Mouse (Mus musculus) heart, embryonic 12.5 days (tissue): ENCODE measurements around the gene Flywch2. TPM values are rescaled to one million over a fixed set of nuclear protein-coding genes. Genes with fewer than 3 reads are reported as not detected.

Experiments
- ATAC-seq: fragments of 200-750 bp; cut with Nextera tagmentation; 2 replicates; pipeline ENCODE4 v1.8.0; 2017; ENCODE audit warnings: moderate TSS enrichment, moderate library complexity; ENCODE audit not compliant: insufficient number of reproducible peaks, low FRiP score
- H3K27ac ChIP-seq: fragments of 300-500 bp; sonication (generic); 2 replicates; pipeline ENCODE4 v1.5.1; 2016; ENCODE audit warnings: mild to moderate bottlenecking, moderate library complexity; ENCODE audit not compliant: poor library complexity, severe bottlenecking
- H3K27me3 ChIP-seq: fragments of 300-500 bp; sonication (generic); replicated peaks from 2 replicates; pipeline ENCODE4 v1.6.1; 2016; ENCODE audit warnings: mild to moderate bottlenecking, moderate library complexity
- H3K36me3 ChIP-seq: fragments of 300-500 bp; sonication (generic); 2 replicates; pipeline ENCODE4 v1.6.1; 2016; ENCODE audit warnings: mild to moderate bottlenecking, moderate library complexity
- H3K4me1 ChIP-seq: fragments of 300-500 bp; sonication (generic); replicated peaks from 2 replicates; pipeline ENCODE4 v1.6.1; 2016; ENCODE audit warnings: mild to moderate bottlenecking
- H3K4me2 ChIP-seq: fragments of 300-500 bp; sonication (generic); 2 replicates; pipeline ENCODE4 v1.6.1; 2016; ENCODE audit warnings: mild to moderate bottlenecking, moderate library complexity
- H3K4me3 ChIP-seq: fragments of 300-500 bp; sonication (generic); 2 replicates; pipeline ENCODE4 v1.5.1; 2016; ENCODE audit warnings: mild to moderate bottlenecking
- H3K9ac ChIP-seq: fragments of 300-500 bp; sonication (generic); 2 replicates; pipeline ENCODE4 v1.6.1; 2016; ENCODE audit warnings: mild to moderate bottlenecking, moderate library complexity
- H3K9me3 ChIP-seq: fragments of 300-500 bp; sonication (generic); replicated peaks from 2 replicates; pipeline ENCODE4 v1.6.1; 2016; ENCODE audit warnings: mild to moderate bottlenecking, moderate library complexity
- WGBS: fragments of 180-500 bp; shearing (Covaris S2); methylation state at CpG from one replicate; pipeline ENCODE4 v1.1.7; 2016; 5-methylcytosine and 5-hydroxymethylcytosine counted together
- polyA plus RNA-seq: library from polyadenylated mRNA; unstranded; fragments of >200 nt; fragmentation: Nextera tagmentation; extraction: Ambion mirVana; gene quantifications from 2 replicates; pipeline ENCODE4 v1.2.1, GENCODE M21; 2016

Flywch2 gene
- polyA plus RNA-seq, 1 experiment from 2014 or later = 6.9 TPM

DNA sequence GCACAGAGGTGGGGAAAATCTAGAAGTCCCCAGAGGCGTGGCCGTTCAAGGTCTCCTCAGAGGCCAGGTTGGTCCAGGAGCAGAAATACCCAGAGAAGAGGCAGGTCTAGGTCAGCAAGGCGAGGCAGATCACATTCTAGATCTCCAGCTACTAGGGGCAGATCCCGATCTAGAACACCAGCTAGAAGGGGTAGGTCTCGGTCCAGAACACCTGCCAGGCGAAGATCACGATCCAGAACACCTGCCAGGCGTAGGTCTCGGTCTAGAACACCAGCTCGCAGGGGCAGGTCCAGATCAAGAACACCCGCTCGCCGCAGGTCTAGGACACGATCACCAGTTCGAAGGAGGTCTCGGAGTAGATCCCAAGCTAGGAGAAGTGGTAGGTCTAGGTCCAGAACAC is 29.8 kb upstream of the Flywch2 start:
- Histone ChIP-seq H3K9ac (no peak overlapping the region), H3K4me1 (no peaks in the 10 kb centered on the region), H3K9me3 (peaks cover 19% of the 10 kb centered on the region), H3K27me3 (no peaks in the 10 kb centered on the region), H3K4me2 (no peak overlapping the region), H3K36me3 (peaks cover 91% of the 10 kb centered on the region), H3K27ac (no peak overlapping the region), H3K4me3 (no peak overlapping the region)
- no peak for ATAC-seq
- WGBS = over 99% methylated on average over 16 of the region's 16 CpGs

DNA sequence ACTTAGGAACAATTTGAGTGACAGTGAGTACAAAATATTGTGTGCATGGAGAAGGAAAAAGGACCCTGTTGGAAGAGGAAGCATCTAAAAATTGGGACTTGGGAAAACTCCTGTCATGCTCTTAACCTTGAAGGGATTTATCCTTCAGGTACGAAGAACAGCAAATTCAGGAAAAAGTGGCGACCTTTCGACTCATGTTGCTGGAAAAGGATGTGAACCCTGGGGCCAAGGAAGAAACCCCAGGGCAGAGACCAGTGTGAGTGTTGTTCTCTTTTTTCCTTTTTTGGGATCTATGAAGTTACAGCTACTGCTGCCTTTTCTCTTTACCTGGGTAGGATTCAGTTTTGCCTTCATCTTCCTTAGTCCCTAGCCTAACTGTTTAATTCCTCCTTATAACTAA is 22.0 kb upstream of the Flywch2 start:
- no peak overlapping the region for H3K27ac ChIP-seq
- H3K9ac ChIP-seq = no peak overlapping the region
- no peaks in the 10 kb centered on the region for H3K9me3 ChIP-seq
- H3K4me3 ChIP-seq = no peak overlapping the region
- no peak overlapping the region for H3K4me2 ChIP-seq
- ATAC-seq = no peak
- peaks cover 59% of the 10 kb centered on the region for H3K36me3 ChIP-seq
- peaks cover 23% of the 10 kb centered on the region for H3K4me1 ChIP-seq
- 89% methylated on average over 3 of the region's 3 CpGs for WGBS
- H3K27me3 ChIP-seq = no peaks in the 10 kb centered on the region

DNA sequence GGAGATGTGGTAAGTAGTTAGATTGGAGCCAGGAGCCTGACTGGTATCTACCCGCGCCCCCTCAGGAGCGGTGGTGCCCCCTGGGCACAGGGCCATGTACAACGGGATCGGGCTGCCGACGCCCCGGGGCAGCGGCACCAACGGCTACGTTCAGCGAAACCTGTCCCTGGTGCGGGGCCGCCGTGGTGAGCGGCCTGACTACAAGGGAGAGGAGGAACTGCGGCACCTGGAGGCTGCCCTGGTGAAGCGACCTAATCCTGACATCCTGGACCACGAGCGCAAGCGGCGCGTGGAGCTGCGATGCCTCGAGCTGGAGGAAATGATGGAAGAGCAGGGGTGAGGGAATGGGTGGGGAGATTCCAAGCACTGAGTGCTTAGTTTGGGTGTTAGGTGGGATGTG is 21.0 kb upstream of the Flywch2 start:
- Histone ChIP-seq H3K9me3 (no peaks in the 10 kb centered on the region), H3K27me3 (no peaks in the 10 kb centered on the region), H3K9ac (no peak overlapping the region), H3K36me3 (peaks cover 50% of the 10 kb centered on the region), H3K27ac (no peak overlapping the region), H3K4me2 (peak overlapping the region; percentile 37), H3K4me1 (peaks cover 23% of the 10 kb centered on the region), H3K4me3 (peak overlapping the region; percentile 1; the same call in 1 of the 2 replicates)
- 76% methylated on average over 25 of the region's 25 CpGs for WGBS
- no peak for ATAC-seq

DNA sequence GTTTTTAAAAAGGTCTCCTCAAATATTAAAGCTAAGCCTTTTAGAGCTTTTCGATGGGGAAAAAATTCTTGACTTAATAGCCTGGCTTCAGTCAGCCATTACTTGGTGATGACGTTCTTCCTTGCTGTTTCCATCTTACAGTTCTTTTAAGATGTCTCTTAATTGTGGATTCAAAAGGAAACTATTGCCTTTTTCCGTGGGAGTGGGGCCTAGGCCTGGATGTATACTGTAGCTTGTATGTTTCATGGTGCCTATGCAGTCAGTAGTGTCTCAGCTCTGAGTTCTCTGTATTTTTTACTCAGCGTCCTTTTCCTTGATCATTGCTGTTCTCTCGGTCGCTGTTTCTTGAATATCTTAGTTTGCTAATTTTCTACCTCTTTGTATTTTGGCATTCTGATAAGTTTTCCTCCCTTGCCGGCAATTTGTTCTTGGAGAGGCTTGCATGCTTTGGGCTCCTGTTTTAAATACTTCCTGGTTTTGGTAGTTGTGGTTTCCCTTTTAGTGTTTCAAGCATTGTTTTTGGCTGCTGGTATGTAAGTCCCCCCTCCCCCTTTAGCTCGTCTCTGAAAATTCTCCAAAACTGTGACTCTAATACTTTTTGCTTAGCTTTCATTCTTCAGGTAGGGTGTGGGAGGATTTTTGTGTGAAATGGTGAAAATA is 18.7 kb upstream of the Flywch2 start:
- peaks cover 29% of the 10 kb centered on the region for H3K36me3 ChIP-seq
- WGBS = 2% methylated on average over 8 of the region's 8 CpGs
- H3K9me3 ChIP-seq = no peaks in the 10 kb centered on the region
- H3K27me3 ChIP-seq = no peaks in the 10 kb centered on the region
- peak overlapping the region; percentile 97 for H3K27ac ChIP-seq
- ATAC-seq = no peak
- H3K4me3 ChIP-seq = peak overlapping the region; percentile 99
- peak overlapping the region; percentile 100 for H3K9ac ChIP-seq
- H3K4me2 ChIP-seq = peak overlapping the region; percentile 92
- H3K4me1 ChIP-seq = peaks cover 23% of the 10 kb centered on the region

DNA sequence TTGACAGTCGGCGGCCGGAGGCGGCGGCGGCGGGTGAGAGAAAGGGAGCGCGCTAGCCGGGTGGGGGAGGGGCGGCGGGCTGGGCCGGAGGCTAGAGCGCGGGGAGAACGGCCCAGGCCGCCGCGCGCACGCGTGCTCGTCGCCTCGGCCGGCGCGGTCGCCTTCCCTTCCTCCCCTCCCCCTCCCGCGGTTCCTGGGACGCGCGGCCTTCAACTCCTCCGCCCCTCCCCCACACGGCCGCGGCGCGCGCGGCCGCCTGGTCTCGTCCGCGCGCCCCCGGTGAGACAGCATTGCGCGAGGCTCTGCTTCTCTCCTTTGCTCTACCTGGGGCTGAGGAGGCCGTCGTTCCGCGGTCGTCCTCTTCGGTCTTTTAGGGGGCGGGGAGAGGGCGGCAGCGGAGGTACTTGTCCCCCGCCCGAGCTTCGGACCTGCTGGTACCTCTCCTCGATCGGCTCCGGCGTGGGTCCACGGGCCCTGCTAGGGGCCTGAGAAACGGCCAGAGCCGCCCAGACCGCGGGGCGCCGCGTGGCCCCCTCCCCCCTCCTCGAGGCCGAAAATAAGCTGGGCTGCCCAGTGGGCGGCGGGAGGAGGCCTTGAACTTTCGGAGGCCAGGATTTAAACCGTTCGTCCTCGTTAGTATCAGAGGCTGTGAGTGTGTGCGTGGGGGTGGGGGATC is 17.6 kb upstream of the Flywch2 start:
- Histone ChIP-seq H3K4me1 (peaks cover 23% of the 10 kb centered on the region), H3K9ac (peak overlapping the region; percentile 100), H3K4me3 (peak overlapping the region; percentile 99), H3K9me3 (no peaks in the 10 kb centered on the region), H3K27ac (peak overlapping the region; percentile 97), H3K27me3 (no peaks in the 10 kb centered on the region), H3K36me3 (peaks cover 18% of the 10 kb centered on the region), H3K4me2 (peak overlapping the region; percentile 92)
- peak; percentile 81 for ATAC-seq
- WGBS = under 1% methylated on average over 55 of the region's 83 CpGs

DNA sequence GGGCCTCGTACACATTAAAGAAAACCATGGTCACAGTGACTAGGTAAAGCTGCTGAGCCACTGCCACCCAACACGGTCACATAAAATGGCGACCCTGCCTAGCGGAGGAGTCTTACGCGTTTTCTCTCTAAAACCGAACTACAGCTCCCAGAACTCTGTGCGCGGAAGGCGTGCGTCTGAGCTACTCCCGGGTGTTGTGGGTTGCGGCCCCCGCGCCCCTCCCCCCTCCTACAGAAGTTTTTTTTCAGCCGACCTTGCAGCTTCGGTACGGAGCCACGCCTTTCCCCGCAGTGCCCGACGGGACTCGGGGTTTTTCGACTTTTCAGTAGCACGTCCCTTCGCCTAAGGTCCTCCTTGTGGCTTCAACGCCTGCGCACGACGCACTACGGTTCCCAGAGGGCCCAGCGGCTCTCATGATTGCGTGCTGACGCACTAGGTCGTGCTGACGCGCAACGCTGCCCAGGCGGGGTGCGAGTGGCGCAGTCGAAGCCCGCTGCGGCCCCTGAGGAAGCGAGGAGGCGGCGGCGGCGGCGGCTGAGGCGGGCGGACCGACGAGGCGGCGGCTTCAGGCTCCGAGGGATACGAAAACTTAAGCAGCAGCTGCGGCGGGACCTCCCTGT is 17.0 kb upstream of the Flywch2 start:
- H3K4me2 ChIP-seq = peak overlapping the region; percentile 92
- H3K9me3 ChIP-seq = no peaks in the 10 kb centered on the region
- peak overlapping the region; percentile 100 for H3K9ac ChIP-seq
- peak overlapping the region; percentile 99 for H3K4me3 ChIP-seq
- H3K4me1 ChIP-seq = peaks cover 21% of the 10 kb centered on the region
- peak overlapping the region; percentile 97 for H3K27ac ChIP-seq
- H3K36me3 ChIP-seq = peaks cover 12% of the 10 kb centered on the region
- under 1% methylated on average over 55 of the region's 60 CpGs for WGBS
- ATAC-seq = peak; percentile 98
- H3K27me3 ChIP-seq = no peaks in the 10 kb centered on the region

DNA sequence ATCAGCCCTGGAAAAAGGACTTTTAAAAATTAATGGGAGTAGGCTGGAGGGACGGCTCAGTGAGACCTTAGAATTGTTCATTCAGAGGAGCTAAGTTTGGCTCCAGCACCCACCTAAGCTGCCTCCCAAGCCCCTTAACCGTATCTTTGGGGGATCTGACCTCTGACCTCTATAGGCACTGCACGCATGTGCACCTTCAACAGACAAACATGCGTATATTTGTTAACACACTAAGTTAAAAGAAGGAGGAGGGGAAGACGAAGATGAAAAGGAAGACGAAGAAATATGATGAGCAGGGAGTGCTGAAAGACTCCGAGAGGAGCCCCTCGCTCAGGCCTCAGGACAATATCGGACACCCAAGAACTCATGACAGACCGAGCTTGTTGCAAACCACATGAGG is 15.7 kb upstream of the Flywch2 start:
- no peak for ATAC-seq
- H3K36me3 ChIP-seq = no peaks in the 10 kb centered on the region
- WGBS = 92% methylated on average over 10 of the region's 10 CpGs
- H3K9ac ChIP-seq = no peak overlapping the region
- no peak overlapping the region for H3K4me3 ChIP-seq
- H3K27me3 ChIP-seq = no peaks in the 10 kb centered on the region
- H3K4me2 ChIP-seq = no peak overlapping the region
- no peak overlapping the region for H3K27ac ChIP-seq
- peaks cover 9% of the 10 kb centered on the region for H3K4me1 ChIP-seq
- H3K9me3 ChIP-seq = no peaks in the 10 kb centered on the region

DNA sequence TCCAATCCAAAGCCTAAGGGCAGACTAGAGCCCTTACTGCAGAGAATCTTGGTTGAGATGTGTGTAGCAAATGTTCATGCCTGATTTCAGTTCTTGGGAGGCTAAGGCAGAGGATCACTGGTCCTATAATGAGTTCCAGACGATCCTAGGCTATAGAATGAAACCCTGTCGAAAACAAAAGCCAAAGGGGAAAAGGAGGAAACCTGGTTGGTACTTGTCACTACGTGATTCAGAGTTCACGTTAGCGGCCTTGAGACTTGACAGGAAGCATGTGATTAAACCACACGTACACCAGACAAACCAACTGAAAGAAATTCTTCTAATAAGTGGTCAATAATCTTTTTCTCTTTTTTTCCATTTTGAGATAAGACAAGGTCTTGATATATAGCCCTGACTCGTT is 11.4 kb upstream of the Flywch2 start:
- H3K4me2 ChIP-seq = no peak overlapping the region
- 65% methylated on average over 7 of the region's 7 CpGs for WGBS
- no peak overlapping the region for H3K27ac ChIP-seq

DNA sequence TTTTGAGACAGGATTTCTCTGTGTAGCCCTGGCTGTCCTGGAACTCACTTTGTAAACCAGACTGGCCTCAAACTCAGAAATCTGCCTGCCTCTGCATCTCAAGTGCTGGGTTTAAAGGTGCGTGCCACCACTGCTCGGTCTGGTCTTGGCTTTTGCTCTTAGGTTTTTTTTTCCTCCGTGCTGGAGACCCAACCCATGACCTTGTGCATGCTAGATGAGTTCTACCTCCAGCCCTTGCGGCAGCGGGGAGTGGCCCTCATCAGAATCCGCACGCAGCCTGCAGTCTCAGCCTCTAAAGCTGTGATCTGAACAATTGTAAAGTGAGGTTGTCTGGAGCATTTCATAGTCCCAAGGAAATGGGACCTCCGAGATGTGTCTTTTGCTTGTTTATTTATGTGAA is 9.4 kb upstream of the Flywch2 start:
- H3K4me1 ChIP-seq = no peaks in the 10 kb centered on the region
- H3K4me2 ChIP-seq = no peak overlapping the region
- H3K9me3 ChIP-seq = no peaks in the 10 kb centered on the region
- ATAC-seq = no peak
- no peak overlapping the region for H3K9ac ChIP-seq
- no peaks in the 10 kb centered on the region for H3K27me3 ChIP-seq
- H3K36me3 ChIP-seq = no peaks in the 10 kb centered on the region
- H3K27ac ChIP-seq = no peak overlapping the region
- no peak overlapping the region for H3K4me3 ChIP-seq
- WGBS = 91% methylated on average over 8 of the region's 8 CpGs

More for the DNA sequence above, 11.4 kb upstream of the Flywch2 start:
- no peaks in the 10 kb centered on the region for H3K36me3 ChIP-seq
- no peak overlapping the region for H3K9ac ChIP-seq
- H3K9me3 ChIP-seq = no peaks in the 10 kb centered on the region
- ATAC-seq = no peak
- H3K4me3 ChIP-seq = no peak overlapping the region
- no peaks in the 10 kb centered on the region for H3K27me3 ChIP-seq
- no peaks in the 10 kb centered on the region for H3K4me1 ChIP-seq

DNA sequence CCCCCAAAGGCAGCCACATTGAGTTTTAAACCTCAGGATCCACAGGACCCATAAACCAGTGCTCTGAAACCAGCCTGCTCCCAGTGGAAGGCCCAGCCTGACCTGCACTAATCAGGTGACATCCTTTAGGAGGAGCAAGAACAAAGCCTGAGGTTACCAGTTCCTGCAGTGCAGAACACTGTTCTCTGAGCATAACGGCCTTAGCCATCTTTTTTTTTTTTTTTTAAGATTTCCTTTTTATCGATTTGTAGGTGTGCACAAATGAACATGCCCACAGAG is 5.1 kb upstream of the Flywch2 start:
- Histone ChIP-seq H3K4me2 (peak overlapping the region; percentile 76), H3K4me1 (peaks cover 13% of the 10 kb centered on the region), H3K36me3 (no peaks in the 10 kb centered on the region), H3K27me3 (no peaks in the 10 kb centered on the region), H3K27ac (no peak overlapping the region), H3K9me3 (no peaks in the 10 kb centered on the region), H3K9ac (peak overlapping the region; percentile 83), H3K4me3 (peak overlapping the region; percentile 50)
- ATAC-seq = peak; percentile 13; the same call in 1 of the 2 replicates
- WGBS = 60% methylated on average over 2 of the region's 2 CpGs

DNA sequence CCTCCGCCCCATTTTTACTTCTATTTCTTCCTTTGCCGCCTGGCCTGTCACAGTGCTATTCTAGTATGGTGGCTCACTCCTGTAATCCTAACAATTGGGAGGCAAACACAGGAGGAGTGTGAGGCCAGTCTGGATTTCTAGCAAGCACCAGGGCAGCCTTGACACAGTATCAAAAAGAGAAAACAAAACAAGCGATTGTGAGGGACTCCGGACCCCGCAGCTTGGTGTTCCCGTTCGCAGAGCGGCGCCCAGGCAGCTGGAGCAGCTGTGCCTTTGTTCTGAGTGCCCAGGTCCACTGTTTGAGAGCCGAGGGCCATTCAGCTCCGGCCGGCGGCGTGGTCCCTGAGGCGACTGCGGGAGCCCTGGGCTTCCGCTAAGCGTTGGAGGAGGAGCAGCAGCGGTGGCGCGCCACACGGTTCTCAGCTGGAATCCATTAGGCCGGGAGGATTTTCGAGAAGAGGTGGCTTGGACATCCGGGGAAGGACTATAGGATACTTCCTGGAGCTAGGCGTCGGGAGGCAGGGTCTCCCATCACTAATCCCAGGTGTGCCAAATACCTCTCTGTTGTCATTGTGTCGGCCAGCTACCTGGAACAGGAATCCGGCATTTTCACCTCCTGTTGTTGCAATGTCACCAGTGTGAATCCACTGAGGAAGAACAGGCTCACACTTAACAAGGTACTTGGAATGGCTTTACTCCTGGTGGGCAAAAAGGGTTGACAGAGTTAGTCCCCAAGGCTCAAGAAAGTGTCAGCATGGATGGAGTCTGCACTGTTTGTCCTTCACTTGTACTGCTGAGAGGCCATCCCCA is 4.6 kb upstream of the Flywch2 start, which contains the start of gene Srrm2:
Gene Srrm2 (plus strand): TSS at position 264 of the 810 bp plus-strand sequence.
- peak within 1 kb of the TSS; percentile 83 for H3K9ac ChIP-seq
- no peaks in the 10 kb centered on the region for H3K9me3 ChIP-seq
- H3K4me1 ChIP-seq = peaks cover 13% of the 10 kb centered on the region
- no peaks in the 10 kb centered on the region for H3K27me3 ChIP-seq
- peak within 1 kb of the TSS; percentile 50 for H3K4me3 ChIP-seq
- 2% methylated on average over 29 of the region's 29 CpGs for WGBS
- H3K4me2 ChIP-seq = peak within 1 kb of the TSS; percentile 76
- peak; percentile 60; the same call in 1 of the 2 replicates for ATAC-seq
- H3K36me3 ChIP-seq = no peaks in the 10 kb centered on the region
- H3K27ac ChIP-seq = peak within 1 kb of the TSS; percentile 81
